Mouse (Mus musculus) midbrain, embryonic 11.5 days (tissue): ENCODE data around the gene Runx2. TPM values are rescaled to one million over a fixed set of nuclear protein-coding genes. Genes with fewer than 3 reads are reported as not detected.
A peak's percentile ranks its signal among the peaks of the same experiment; 100 is the strongest.

Experiments
- ATAC-seq: fragments of 200-750 bp; cut with Nextera tagmentation; 2 replicates; pipeline ENCODE4 v1.8.0; 2017; ENCODE audit warnings: moderate TSS enrichment, moderate library complexity; ENCODE audit not compliant: low FRiP score
- DNase-seq: peaks from one replicate; pipeline ENCODE4 v3.0.0; 2015; ENCODE audit warnings: low spot score; ENCODE audit errors: missing footprints
- H3K27ac ChIP-seq: fragments of 300-500 bp; sonication (generic); 2 replicates; pipeline ENCODE4 v1.5.1; 2014; ENCODE audit warnings: low read depth, low read length
- H3K27me3 ChIP-seq: fragments of 300-500 bp; sonication (generic); 2 replicates; pipeline ENCODE4 v1.6.1; 2014; ENCODE audit warnings: mild to moderate bottlenecking, low read length, moderate library complexity, mixed read lengths; ENCODE audit not compliant: control insufficient read depth, insufficient read depth
- H3K36me3 ChIP-seq: fragments of 300-500 bp; sonication (generic); 2 replicates; pipeline ENCODE4 v1.6.1; 2014; ENCODE audit warnings: mild to moderate bottlenecking, low read length, moderate library complexity, mixed read lengths; ENCODE audit not compliant: control insufficient read depth, insufficient read depth
- H3K4me1 ChIP-seq: fragments of 300-500 bp; sonication (generic); 2 replicates; pipeline ENCODE4 v1.6.1; 2014; ENCODE audit warnings: low read length; ENCODE audit not compliant: control insufficient read depth, insufficient read depth
- H3K4me2 ChIP-seq: fragments of 300-500 bp; sonication (generic); 2 replicates; pipeline ENCODE4 v1.6.1; 2014; ENCODE audit warnings: mild to moderate bottlenecking, moderate library complexity
- H3K4me3 ChIP-seq: fragments of 300-500 bp; sonication (generic); 2 replicates; pipeline ENCODE4 v1.5.1; 2014; ENCODE audit warnings: low read depth, low read length
- H3K9ac ChIP-seq: fragments of 300-500 bp; sonication (generic); 2 replicates; pipeline ENCODE4 v1.6.1; 2014; ENCODE audit warnings: low read length
- H3K9me3 ChIP-seq: fragments of 300-500 bp; sonication (generic); 2 replicates; pipeline ENCODE4 v1.6.1; 2016; ENCODE audit warnings: low read length; ENCODE audit not compliant: control insufficient read depth
- WGBS: fragments of 180-500 bp; shearing (Covaris S2); extraction: QIAGEN DNeasy Blood & Tissue Kit; methylation state at CpG from one replicate; pipeline ENCODE4 v1.1.7; 2014; 5-methylcytosine and 5-hydroxymethylcytosine counted together
- polyA plus RNA-seq: library from polyadenylated mRNA; unstranded; fragments of >200 nt; fragmentation: Nextera tagmentation; extraction: Ambion mirVana; gene quantifications from 2 replicates; pipeline ENCODE4 v1.2.1, GENCODE M21; 2014

Gene Runx2
- polyA plus RNA-seq, 1 experiment from 2014 or later, result 0.46 TPM

GRCm38 (mm10) chr17:44777337-44777804 is 37.2 kb downstream of the Runx2 start:
- H3K9me3 ChIP-seq, result no peaks in the 10 kb centered on the region
- peak overlapping the region; percentile 73 for H3K4me2 ChIP-seq
- H3K9ac ChIP-seq, result peak overlapping the region; percentile 94
- DNase-seq, result peak; percentile 95
- 0 out of 2 replicates have a peak, but pooled peaks cover 6% of the 10 kb centered on the region for H3K4me1 ChIP-seq
- no peaks in the 10 kb centered on the region for H3K36me3 ChIP-seq
- peak; percentile 85 for ATAC-seq
- H3K27me3 ChIP-seq, result no peaks in the 10 kb centered on the region
- WGBS, result 0% methylated on average over 32 of the region's 35 CpGs
- peak overlapping the region; percentile 69 for H3K27ac ChIP-seq
- peak overlapping the region; percentile 89 for H3K4me3 ChIP-seq

- WGBS, result under 1% methylated on average over 40 of the region's 40 CpGs
- ATAC-seq (peak; percentile 97), DNase-seq (peak; percentile 100)
- H3K4me1 ChIP-seq, result 0 out of 2 replicates have a peak, but pooled peaks cover 6% of the 10 kb centered on the region
- H3K9me3 ChIP-seq, result no peaks in the 10 kb centered on the region
- H3K4me3 ChIP-seq, result peak within 1 kb of the TSS; percentile 89
- no peaks in the 10 kb centered on the region for H3K27me3 ChIP-seq
- no peaks in the 10 kb centered on the region for H3K36me3 ChIP-seq
- H3K27ac ChIP-seq, result peak within 1 kb of the TSS; percentile 69
- H3K4me2 ChIP-seq, result peak within 1 kb of the TSS; percentile 73
- H3K9ac ChIP-seq, result peak within 1 kb of the TSS; percentile 94
Measured at GRCm38 (mm10) chr17:44776738-44777270, 37.8 kb downstream of the Runx2 start, which contains the start of gene Supt3. Supt3 (plus strand) TSS chr17:44777152.

- H3K9ac ChIP-seq, result no peak overlapping the region
- no peak for ATAC-seq
- 87% methylated on average over 2 of the region's 2 CpGs for WGBS
- DNase-seq, result no peak
- H3K9me3 ChIP-seq, result no peaks in the 10 kb centered on the region
- H3K27me3 ChIP-seq, result no peaks in the 10 kb centered on the region
- no peaks in the 10 kb centered on the region for H3K4me1 ChIP-seq
- H3K4me3 ChIP-seq, result no peak overlapping the region
- H3K27ac ChIP-seq, result no peak overlapping the region
- H3K36me3 ChIP-seq, result no peaks in the 10 kb centered on the region
- H3K4me2 ChIP-seq, result no peak overlapping the region
Measured at GRCm38 (mm10) chr17:44772576-44772975, 42.0 kb downstream of the Runx2 start.

GRCm38 (mm10) chr17:44770871-44771270 is 43.7 kb downstream of the Runx2 start:
- no peak overlapping the region for H3K4me3 ChIP-seq
- ATAC-seq, result no peak
- no peaks in the 10 kb centered on the region for H3K27me3 ChIP-seq
- H3K27ac ChIP-seq, result no peak overlapping the region
- H3K9me3 ChIP-seq, result no peaks in the 10 kb centered on the region
- H3K9ac ChIP-seq, result no peak overlapping the region
- H3K4me2 ChIP-seq, result no peak overlapping the region
- no peaks in the 10 kb centered on the region for H3K4me1 ChIP-seq
- no peak for DNase-seq
- 88% methylated on average over 2 of the region's 2 CpGs for WGBS
- no peaks in the 10 kb centered on the region for H3K36me3 ChIP-seq

GRCm38 (mm10) chr17:44768522-44768921 is 46.1 kb downstream of the Runx2 start:
- Histone ChIP-seq H3K27me3 (no peaks in the 10 kb centered on the region), H3K4me1 (no peaks in the 10 kb centered on the region), H3K9ac (no peak overlapping the region), H3K9me3 (no peaks in the 10 kb centered on the region), H3K4me3 (no peak overlapping the region), H3K27ac (no peak overlapping the region), H3K4me2 (no peak overlapping the region), H3K36me3 (no peaks in the 10 kb centered on the region)
- WGBS, result 66% methylated on average over 5 of the region's 5 CpGs
- DNase-seq (no peak), ATAC-seq (no peak)

GRCm38 (mm10) chr17:44767375-44767774 is 47.2 kb downstream of the Runx2 start:
- no peak overlapping the region for H3K4me2 ChIP-seq
- WGBS, result 43% methylated on average over 1 of the region's 1 CpGs
- no peak for ATAC-seq
- no peaks in the 10 kb centered on the region for H3K4me1 ChIP-seq
- H3K36me3 ChIP-seq, result no peaks in the 10 kb centered on the region
- DNase-seq, result no peak
- no peak overlapping the region for H3K9ac ChIP-seq
- H3K9me3 ChIP-seq, result no peaks in the 10 kb centered on the region
- H3K27ac ChIP-seq, result no peak overlapping the region
- no peaks in the 10 kb centered on the region for H3K27me3 ChIP-seq
- H3K4me3 ChIP-seq, result no peak overlapping the region

- no peaks in the 10 kb centered on the region for H3K9me3 ChIP-seq
- no peaks in the 10 kb centered on the region for H3K36me3 ChIP-seq
- no peak overlapping the region for H3K27ac ChIP-seq
- no peak overlapping the region for H3K4me3 ChIP-seq
- H3K4me2 ChIP-seq, result no peak overlapping the region
- 47% methylated on average over 2 of the region's 2 CpGs for WGBS
- H3K4me1 ChIP-seq, result no peaks in the 10 kb centered on the region
- DNase-seq, result no peak
- ATAC-seq, result no peak
- no peaks in the 10 kb centered on the region for H3K27me3 ChIP-seq
- H3K9ac ChIP-seq, result no peak overlapping the region
Measured at GRCm38 (mm10) chr17:44766975-44767374, 47.6 kb downstream of the Runx2 start.

GRCm38 (mm10) chr17:44766318-44766717 is 48.3 kb downstream of the Runx2 start:
- Histone ChIP-seq H3K4me2 (no peak overlapping the region), H3K4me3 (no peak overlapping the region), H3K4me1 (no peaks in the 10 kb centered on the region), H3K9me3 (no peaks in the 10 kb centered on the region), H3K27me3 (no peaks in the 10 kb centered on the region), H3K36me3 (no peaks in the 10 kb centered on the region), H3K27ac (no peak overlapping the region), H3K9ac (no peak overlapping the region)
- ATAC-seq (no peak), DNase-seq (no peak)
- 91% methylated on average over 11 of the region's 11 CpGs for WGBS

GRCm38 (mm10) chr17:44745378-44745777 is 69.2 kb downstream of the Runx2 start:
- DNase-seq (no peak), ATAC-seq (no peak)
- no peaks in the 10 kb centered on the region for H3K36me3 ChIP-seq
- H3K9me3 ChIP-seq, result no peaks in the 10 kb centered on the region
- WGBS, result 86% methylated on average over 8 of the region's 8 CpGs
- no peak overlapping the region for H3K27ac ChIP-seq
- H3K27me3 ChIP-seq, result no peaks in the 10 kb centered on the region
- no peak overlapping the region for H3K4me3 ChIP-seq
- H3K4me2 ChIP-seq, result no peak overlapping the region
- H3K4me1 ChIP-seq, result no peaks in the 10 kb centered on the region
- H3K9ac ChIP-seq, result no peak overlapping the region
